18 mouse cellular contexts compared by ENCODE assay signal in the genomic region with DNA sequence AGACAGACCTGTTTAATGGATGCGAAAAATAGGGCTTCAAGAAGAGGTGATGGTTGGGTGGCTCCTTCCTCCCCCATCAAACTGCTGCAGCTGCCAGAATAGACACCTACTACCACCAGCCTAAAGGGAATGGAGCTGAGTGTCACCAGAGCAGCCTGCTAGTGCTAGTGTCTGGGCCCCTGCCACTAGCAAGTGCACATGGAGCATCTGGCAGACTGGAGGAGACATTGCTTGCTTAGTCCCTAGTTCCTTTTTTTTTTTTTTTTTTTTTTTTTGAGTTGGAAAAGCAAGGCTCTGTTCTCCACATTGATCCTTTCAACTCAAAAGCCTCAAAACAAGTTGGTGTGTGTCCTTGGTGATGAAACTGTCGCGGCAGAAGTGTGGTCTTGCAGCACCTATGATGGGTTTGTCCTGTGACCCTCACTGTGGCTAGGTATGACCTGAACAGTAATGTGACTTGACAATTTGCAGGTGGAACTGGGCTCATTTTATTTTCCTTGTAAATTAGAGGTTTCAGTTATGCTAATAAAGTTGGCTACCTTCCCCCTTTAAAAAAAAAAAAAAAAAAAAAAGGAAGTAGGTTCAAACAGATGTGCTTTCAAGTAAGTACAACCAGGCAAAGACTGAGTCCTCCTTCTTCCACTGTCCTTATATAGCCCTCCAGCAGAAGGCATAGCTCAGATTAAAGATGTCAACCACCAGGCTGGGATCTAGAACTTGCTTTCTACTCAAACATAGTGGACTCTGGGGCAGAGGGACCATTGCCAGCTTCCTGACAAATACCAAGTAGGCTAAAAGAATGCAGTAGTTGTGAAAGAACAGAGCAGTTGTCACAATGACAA. TPM values are rescaled to one million over a fixed set of nuclear protein-coding genes. Genes with fewer than 3 reads are reported as not detected.
"Had no signal": no experiment of that assay in that cellular context is flagged by ENCODE, and none has a peak within 500 bp of the region (broad histone marks: within the 10 kb centered on the region; RNA-seq: fewer than 3 reads in every experiment).

No protein-coding gene starts in this region.

RNA-seq across cellular contexts. Expression of gene AF067061, which starts 3.9 kb away (rescaled TPM):
- total RNA-seq: layer of hippocampus, adult 18-20 months; layer of hippocampus, postnatal 14 days; left cerebral cortex, adult 8-10 months; left cerebral cortex, postnatal 14 days; left cerebral cortex, postnatal 4 days had no signal
- polyA plus RNA-seq: kidney, embryonic 16.5 days; limb, embryonic 12.5 days; limb, embryonic 15.5 days; liver, embryonic 11.5 days; liver, embryonic 14.5 days; lung, embryonic 15.5 days; midbrain, embryonic 12.5 days; midbrain, embryonic 15.5 days; myocyte; neural tube, embryonic 11.5 days; neural tube, embryonic 14.5 days; stomach, embryonic 15.5 days; thymus, postnatal 0 days had no signal

RNA-seq across cellular contexts. Expression of gene Gm21731, which starts 20.1 kb away (rescaled TPM):
- total RNA-seq: layer of hippocampus, adult 18-20 months; layer of hippocampus, postnatal 14 days; left cerebral cortex, adult 8-10 months; left cerebral cortex, postnatal 14 days; left cerebral cortex, postnatal 4 days had no signal
- polyA plus RNA-seq: kidney, embryonic 16.5 days; limb, embryonic 12.5 days; limb, embryonic 15.5 days; liver, embryonic 11.5 days; liver, embryonic 14.5 days; lung, embryonic 15.5 days; midbrain, embryonic 12.5 days; midbrain, embryonic 15.5 days; myocyte; neural tube, embryonic 11.5 days; neural tube, embryonic 14.5 days; stomach, embryonic 15.5 days; thymus, postnatal 0 days had no signal

RNA-seq across cellular contexts. Expression of gene BC147527, which starts 41.2 kb away (rescaled TPM):
- total RNA-seq: layer of hippocampus, adult 18-20 months; layer of hippocampus, postnatal 14 days; left cerebral cortex, adult 8-10 months; left cerebral cortex, postnatal 14 days; left cerebral cortex, postnatal 4 days had no signal
- polyA plus RNA-seq: kidney, embryonic 16.5 days; limb, embryonic 12.5 days; midbrain, embryonic 15.5 days; myocyte; neural tube, embryonic 11.5 days; neural tube, embryonic 14.5 days had no signal

RNA-seq across cellular contexts. Expression of gene Gm21762, which starts 43.3 kb away (rescaled TPM):
- total RNA-seq: layer of hippocampus, adult 18-20 months; layer of hippocampus, postnatal 14 days; left cerebral cortex, adult 8-10 months; left cerebral cortex, postnatal 14 days; left cerebral cortex, postnatal 4 days had no signal
- polyA plus RNA-seq: kidney, embryonic 16.5 days; limb, embryonic 12.5 days; limb, embryonic 15.5 days; liver, embryonic 11.5 days; liver, embryonic 14.5 days; lung, embryonic 15.5 days; midbrain, embryonic 12.5 days; midbrain, embryonic 15.5 days; myocyte; neural tube, embryonic 11.5 days; neural tube, embryonic 14.5 days; stomach, embryonic 15.5 days had no signal

RNA-seq across cellular contexts. Expression of gene Tcstv3, which starts 57.6 kb away (rescaled TPM):
- total RNA-seq: layer of hippocampus, adult 18-20 months; layer of hippocampus, postnatal 14 days; left cerebral cortex, adult 8-10 months; left cerebral cortex, postnatal 14 days; left cerebral cortex, postnatal 4 days had no signal
- polyA plus RNA-seq: kidney, embryonic 16.5 days; limb, embryonic 12.5 days; limb, embryonic 15.5 days; liver, embryonic 11.5 days; liver, embryonic 14.5 days; lung, embryonic 15.5 days; midbrain, embryonic 12.5 days; midbrain, embryonic 15.5 days; myocyte; neural tube, embryonic 11.5 days; neural tube, embryonic 14.5 days; stomach, embryonic 15.5 days; thymus, postnatal 0 days had no signal
